Mouse (Mus musculus): ENCODE measurements at regions not wholly inside any gene's neighbourhood (a gene's known extent, or its start where the extent isn't known, plus 50 kb on each side); places are given as distances from the start of the nearest gene placed in this dataset.

- Histone ChIP-seq H3K4me1 (replicated peaks) (peaks cover 10% of the 10 kb centered on the region), H3K27me3 (no peaks in the 10 kb centered on the region), H3K4me3 (no peak overlapping the region), H3K4me2 (no peak overlapping the region), H3K27ac (no peak overlapping the region), H3K9ac (no peak overlapping the region), H3K9me3 (no peaks in the 10 kb centered on the region), H3K36me3 (no peaks in the 10 kb centered on the region)
- peak; percentile 76 for ATAC-seq (ENCODE audit: low FRiP score)
- whole genome bisulfite sequencing: 69% methylated on average over 6 of the region's 6 CpGs
These were observed 56.5 kb downstream of the Kctd12 start for GRCm38 (mm10) chr14:102925769-102926443.

GRCm38 (mm10) chr14:102924674-102925073, 57.8 kb downstream of the Kctd12 start:
- no peaks in the 10 kb centered on the region for H3K9me3 ChIP-seq
- no peak overlapping the region for H3K4me2 ChIP-seq
- H3K27me3 ChIP-seq: no peaks in the 10 kb centered on the region
- H3K4me3 ChIP-seq: no peak overlapping the region
- peaks cover 10% of the 10 kb centered on the region for H3K4me1 ChIP-seq (replicated peaks)
- no peak overlapping the region for H3K9ac ChIP-seq
- ATAC-seq (ENCODE audit: low FRiP score): no peak
- H3K36me3 ChIP-seq: no peaks in the 10 kb centered on the region
- no peak overlapping the region for H3K27ac ChIP-seq
- WGBS: 91% methylated on average over 4 of the region's 4 CpGs

- Histone ChIP-seq H3K9me3 (no peaks in the 10 kb centered on the region), H3K36me3 (no peaks in the 10 kb centered on the region), H3K9ac (no peak overlapping the region), H3K4me2 (no peak overlapping the region), H3K27ac (no peak overlapping the region), H3K4me1 (replicated peaks) (peaks cover 10% of the 10 kb centered on the region), H3K27me3 (no peaks in the 10 kb centered on the region), H3K4me3 (no peak overlapping the region)
- WGBS: 91% methylated on average over 5 of the region's 5 CpGs
- ATAC-seq (ENCODE audit: low FRiP score): no peak
These were observed 59.9 kb downstream of the Kctd12 start for GRCm38 (mm10) chr14:102922496-102922993.

GRCm38 (mm10) chr14:102920415-102920814, 62.0 kb downstream of the Kctd12 start:
- no peak overlapping the region for H3K9ac ChIP-seq
- H3K4me2 ChIP-seq: no peak overlapping the region
- WGBS: 82% methylated on average over 6 of the region's 6 CpGs
- 0 out of 2 replicates have a peak, but pooled peaks cover 4% of the 10 kb centered on the region for H3K4me1 ChIP-seq (replicated peaks)
- H3K36me3 ChIP-seq: no peaks in the 10 kb centered on the region
- no peaks in the 10 kb centered on the region for H3K9me3 ChIP-seq
- ATAC-seq (ENCODE audit: low FRiP score): no peak
- no peaks in the 10 kb centered on the region for H3K27me3 ChIP-seq
- H3K4me3 ChIP-seq: no peak overlapping the region
- no peak overlapping the region for H3K27ac ChIP-seq

- no peak for ATAC-seq (ENCODE audit: low FRiP score)
- H3K9ac ChIP-seq: no peak overlapping the region
- H3K4me2 ChIP-seq: no peak overlapping the region
- 84% methylated on average over 7 of the region's 7 CpGs for WGBS
- no peak overlapping the region for H3K27ac ChIP-seq
- H3K36me3 ChIP-seq: no peaks in the 10 kb centered on the region
- H3K9me3 ChIP-seq: no peaks in the 10 kb centered on the region
- no peaks in the 10 kb centered on the region for H3K4me1 ChIP-seq (replicated peaks)
- H3K27me3 ChIP-seq: no peaks in the 10 kb centered on the region
- H3K4me3 ChIP-seq: no peak overlapping the region
These were observed 63.1 kb downstream of the Kctd12 start for GRCm38 (mm10) chr14:102919261-102919801.

- no peak for ATAC-seq (ENCODE audit: low FRiP score)
- Histone ChIP-seq H3K4me1 (replicated peaks) (no peaks in the 10 kb centered on the region), H3K9ac (no peak overlapping the region), H3K36me3 (no peaks in the 10 kb centered on the region), H3K9me3 (no peaks in the 10 kb centered on the region), H3K4me2 (no peak overlapping the region), H3K4me3 (no peak overlapping the region), H3K27ac (no peak overlapping the region), H3K27me3 (no peaks in the 10 kb centered on the region)
- WGBS: 91% methylated on average over 1 of the region's 1 CpGs
These were observed 64.5 kb downstream of the Kctd12 start for GRCm38 (mm10) chr14:102917929-102918328.

GRCm38 (mm10) chr14:102915918-102916317, 66.5 kb downstream of the Kctd12 start:
- Histone ChIP-seq H3K9ac (no peak overlapping the region), H3K9me3 (no peaks in the 10 kb centered on the region), H3K36me3 (no peaks in the 10 kb centered on the region), H3K27me3 (no peaks in the 10 kb centered on the region), H3K27ac (no peak overlapping the region), H3K4me1 (replicated peaks) (no peaks in the 10 kb centered on the region), H3K4me2 (no peak overlapping the region), H3K4me3 (no peak overlapping the region)
- no peak for ATAC-seq (ENCODE audit: low FRiP score)
- 87% methylated on average over 4 of the region's 4 CpGs for whole genome bisulfite sequencing

- no peaks in the 10 kb centered on the region for H3K27me3 ChIP-seq
- WGBS: 78% methylated on average over 3 of the region's 3 CpGs
- ATAC-seq (ENCODE audit: low FRiP score): no peak
- no peak overlapping the region for H3K9ac ChIP-seq
- no peaks in the 10 kb centered on the region for H3K4me1 ChIP-seq (replicated peaks)
- H3K27ac ChIP-seq: no peak overlapping the region
- H3K4me3 ChIP-seq: no peak overlapping the region
- H3K4me2 ChIP-seq: no peak overlapping the region
- no peaks in the 10 kb centered on the region for H3K36me3 ChIP-seq
- no peaks in the 10 kb centered on the region for H3K9me3 ChIP-seq
These were observed 70.9 kb downstream of the Kctd12 start for GRCm38 (mm10) chr14:102911582-102911981.

- Histone ChIP-seq H3K27me3 (no peaks in the 10 kb centered on the region), H3K27ac (no peak overlapping the region), H3K4me1 (replicated peaks) (no peaks in the 10 kb centered on the region), H3K9ac (no peak overlapping the region), H3K4me3 (no peak overlapping the region), H3K36me3 (no peaks in the 10 kb centered on the region), H3K9me3 (no peaks in the 10 kb centered on the region), H3K4me2 (no peak overlapping the region)
- no peak for ATAC-seq (ENCODE audit: low FRiP score)
- 61% methylated on average over 3 of the region's 3 CpGs for WGBS
These were observed 73.4 kb downstream of the Kctd12 start for GRCm38 (mm10) chr14:102908990-102909389.

- WGBS: 92% methylated on average over 6 of the region's 6 CpGs
These were observed 74.9 kb downstream of the Kctd12 start for GRCm38 (mm10) chr14:102907411-102908103.

GRCm38 (mm10) chr14:102906826-102907225, 75.6 kb downstream of the Kctd12 start:
- no peak overlapping the region for H3K9ac ChIP-seq
- 80% methylated on average over 6 of the region's 6 CpGs for WGBS
- H3K4me2 ChIP-seq: no peak overlapping the region
- H3K4me1 ChIP-seq (replicated peaks): no peaks in the 10 kb centered on the region
- ATAC-seq (ENCODE audit: low FRiP score): no peak
- H3K9me3 ChIP-seq: no peaks in the 10 kb centered on the region
- H3K27me3 ChIP-seq: no peaks in the 10 kb centered on the region
- no peak overlapping the region for H3K4me3 ChIP-seq
- no peaks in the 10 kb centered on the region for H3K36me3 ChIP-seq
- no peak overlapping the region for H3K27ac ChIP-seq

More at GRCm38 (mm10) chr14:102907411-102908103, 74.9 kb downstream of the Kctd12 start:
- ATAC-seq (ENCODE audit: low FRiP score): no peak
- Histone ChIP-seq H3K36me3 (no peaks in the 10 kb centered on the region), H3K9me3 (no peaks in the 10 kb centered on the region), H3K27ac (no peak overlapping the region), H3K4me1 (replicated peaks) (no peaks in the 10 kb centered on the region), H3K4me2 (no peak overlapping the region), H3K27me3 (no peaks in the 10 kb centered on the region), H3K4me3 (no peak overlapping the region), H3K9ac (no peak overlapping the region)

GRCm38 (mm10) chr14:102906286-102906685, 76.2 kb downstream of the Kctd12 start:
- Histone ChIP-seq H3K27me3 (no peaks in the 10 kb centered on the region), H3K4me1 (replicated peaks) (no peaks in the 10 kb centered on the region), H3K9me3 (no peaks in the 10 kb centered on the region), H3K27ac (no peak overlapping the region), H3K4me3 (no peak overlapping the region), H3K4me2 (no peak overlapping the region), H3K36me3 (no peaks in the 10 kb centered on the region), H3K9ac (no peak overlapping the region)
- 100% methylated on average over 1 of the region's 1 CpGs for WGBS
- no peak for ATAC-seq (ENCODE audit: low FRiP score)
